Mouse (Mus musculus) adrenal gland (tissue): Measurements from ENCODE around the gene Msantd2.

Source experiments
- intact Hi-C: fragments of 180-260 bp; cut with DNase I; formaldehyde crosslinking; loops from one replicate; pipeline ENCODE4 v1.15.1; 2025

The Msantd2 gene

GRCm38 (mm10) chr9:37501170-37501569 lies 12.1 kb downstream of the Msantd2 start:
- intact Hi-C loops: no loop called here

- intact Hi-C loops: no loop called here
These were observed 15.2 kb downstream of the Msantd2 start for GRCm38 (mm10) chr9:37504348-37504747.

GRCm38 (mm10) chr9:37506023-37506422 lies 16.9 kb downstream of the Msantd2 start:
- intact Hi-C loops: no loop called here

GRCm38 (mm10) chr9:37512097-37512496 lies 23.0 kb downstream of the Msantd2 start:
- intact Hi-C loops: no loop called here

GRCm38 (mm10) chr9:37514456-37514855 lies 25.3 kb downstream of the Msantd2 start:
- intact Hi-C loops: no loop called here

GRCm38 (mm10) chr9:37517467-37517866 lies 28.3 kb downstream of the Msantd2 start:
- intact Hi-C loops: no loop called here

GRCm38 (mm10) chr9:37518991-37519390 lies 29.9 kb downstream of the Msantd2 start:
- intact Hi-C loops: no loop called here

- intact Hi-C loops: no loop called here
These were observed 30.9 kb downstream of the Msantd2 start for GRCm38 (mm10) chr9:37519995-37520394.

GRCm38 (mm10) chr9:37525461-37525860 lies 36.3 kb downstream of the Msantd2 start:
- intact Hi-C loops: no loop called here

GRCm38 (mm10) chr9:37526443-37527395 lies 37.6 kb downstream of the Msantd2 start:
- intact Hi-C loops: no loop called here

- intact Hi-C loops: no loop called here
These were observed 38.5 kb downstream of the Msantd2 start, which contains the start of gene Esam for GRCm38 (mm10) chr9:37527396-37528224. Gene Esam, plus strand, starts transcription at chr9:37528078.

GRCm38 (mm10) chr9:37528225-37528970 lies 39.3 kb downstream of the Msantd2 start:
- intact Hi-C loops: no loop called here

- intact Hi-C loops: no loop called here
These were observed 41.1 kb downstream of the Msantd2 start for GRCm38 (mm10) chr9:37530031-37530887.

GRCm38 (mm10) chr9:37530888-37531705 lies 42.0 kb downstream of the Msantd2 start:
- intact Hi-C loops: no loop called here

- intact Hi-C loops: no loop called here
These were observed 47.7 kb downstream of the Msantd2 start for GRCm38 (mm10) chr9:37536851-37537250.

GRCm38 (mm10) chr9:37537658-37538250 lies 48.6 kb downstream of the Msantd2 start:
- intact Hi-C loops: no loop called here

GRCm38 (mm10) chr9:37539170-37540025 lies 50.3 kb downstream of the Msantd2 start, which contains the start of gene Vsig2:
Gene Vsig2, plus strand, starts transcription at chr9:37539255.
- intact Hi-C loops: loop anchor here (10.0 kb wide), 1 partner anchor 105 kb away; the partner anchor contains the start of gene Robo3

- intact Hi-C loops: loop anchor here (10.0 kb wide), 1 partner anchor 105 kb away; the partner anchor contains the start of gene Robo3
These were observed 51.1 kb downstream of the Msantd2 start for GRCm38 (mm10) chr9:37540226-37540625.
